Mouse (Mus musculus): ENCODE measurements at regions not wholly inside any gene's neighbourhood (a gene's known extent, or its start where the extent isn't known, plus 50 kb on each side); places are given as distances from the start of the nearest gene placed in this dataset.
A peak's percentile ranks its signal among the peaks of the same experiment; 100 is the strongest.

GRCm38 (mm10) chr15:85676156-85676555 lies 58.6 kb upstream of the Ppara start:
- Histone ChIP-seq H3K9ac (ENCODE audit: low read depth, low read length) (peak overlapping the region; percentile 1; the same call in 1 of the 2 replicates), H3K9me3 (ENCODE audit: control insufficient read depth, low read length) (no peaks in the 10 kb centered on the region), H3K27ac (ENCODE audit: low read depth, low read length) (peak overlapping the region; percentile 35; the same call in 1 of the 2 replicates), H3K27me3 (replicated peaks; ENCODE audit: control insufficient read depth, insufficient read depth, low read length) (no peaks in the 10 kb centered on the region), H3K36me3 (ENCODE audit: control insufficient read depth, insufficient read depth, low read length) (no peaks in the 10 kb centered on the region), H3K4me1 (ENCODE audit: control insufficient read depth, insufficient read depth, low read depth, low read length) (peaks cover 48% of the 10 kb centered on the region), H3K4me2 (ENCODE audit: low read length) (peak overlapping the region; percentile 80), H3K4me3 (ENCODE audit: low read length) (peak overlapping the region; percentile 34)
- 68% methylated on average over 3 of the region's 3 CpGs for WGBS
- ATAC-seq, result no peak

DNA sequence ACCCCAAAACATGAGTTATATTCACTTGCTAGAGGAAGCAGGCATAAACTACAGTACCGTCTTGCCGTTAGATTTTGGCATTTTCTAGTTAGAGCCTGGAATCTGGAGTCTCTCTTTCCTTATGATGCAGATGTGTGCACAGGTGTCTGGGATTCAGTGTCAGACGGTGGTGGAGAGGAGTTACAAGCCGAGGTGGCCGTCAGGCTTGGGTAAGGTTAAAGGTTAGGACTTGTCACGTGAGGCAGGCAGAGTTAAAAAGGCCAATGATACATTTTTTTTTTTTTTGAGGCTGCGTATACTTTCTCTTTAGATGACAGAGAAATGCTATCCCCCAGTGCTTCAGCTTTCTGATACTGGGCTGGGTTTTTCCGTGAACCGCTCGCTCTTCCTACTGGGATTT lies 57.9 kb upstream of the Ppara start:
- Histone ChIP-seq H3K4me1 (ENCODE audit: control insufficient read depth, insufficient read depth, low read depth, low read length) (peaks cover 51% of the 10 kb centered on the region), H3K36me3 (ENCODE audit: control insufficient read depth, insufficient read depth, low read length) (no peaks in the 10 kb centered on the region), H3K27me3 (replicated peaks; ENCODE audit: control insufficient read depth, insufficient read depth, low read length) (no peaks in the 10 kb centered on the region), H3K4me2 (ENCODE audit: low read length) (peak overlapping the region; percentile 80), H3K9ac (ENCODE audit: low read depth, low read length) (peak overlapping the region; percentile 53), H3K9me3 (ENCODE audit: control insufficient read depth, low read length) (no peaks in the 10 kb centered on the region), H3K27ac (ENCODE audit: low read depth, low read length) (peak overlapping the region; percentile 49), H3K4me3 (ENCODE audit: low read length) (peak overlapping the region; percentile 28)
- 60% methylated on average over 10 of the region's 10 CpGs for WGBS
- ATAC-seq, result no peak

GRCm38 (mm10) chr15:85677381-85677780 lies 57.4 kb upstream of the Ppara start:
- peak overlapping the region; percentile 80 for H3K4me2 ChIP-seq (ENCODE audit: low read length)
- no peaks in the 10 kb centered on the region for H3K27me3 ChIP-seq (replicated peaks; ENCODE audit: control insufficient read depth, insufficient read depth, low read length)
- no peaks in the 10 kb centered on the region for H3K36me3 ChIP-seq (ENCODE audit: control insufficient read depth, insufficient read depth, low read length)
- peak overlapping the region; percentile 53 for H3K9ac ChIP-seq (ENCODE audit: low read depth, low read length)
- no peaks in the 10 kb centered on the region for H3K9me3 ChIP-seq (ENCODE audit: control insufficient read depth, low read length)
- H3K4me1 ChIP-seq (ENCODE audit: control insufficient read depth, insufficient read depth, low read depth, low read length), result peaks cover 56% of the 10 kb centered on the region
- H3K27ac ChIP-seq (ENCODE audit: low read depth, low read length), result peak overlapping the region; percentile 92
- 56% methylated on average over 6 of the region's 6 CpGs for WGBS
- peak; percentile 0; the same call in 1 of the 2 replicates for ATAC-seq
- peak overlapping the region; percentile 28 for H3K4me3 ChIP-seq (ENCODE audit: low read length)

DNA sequence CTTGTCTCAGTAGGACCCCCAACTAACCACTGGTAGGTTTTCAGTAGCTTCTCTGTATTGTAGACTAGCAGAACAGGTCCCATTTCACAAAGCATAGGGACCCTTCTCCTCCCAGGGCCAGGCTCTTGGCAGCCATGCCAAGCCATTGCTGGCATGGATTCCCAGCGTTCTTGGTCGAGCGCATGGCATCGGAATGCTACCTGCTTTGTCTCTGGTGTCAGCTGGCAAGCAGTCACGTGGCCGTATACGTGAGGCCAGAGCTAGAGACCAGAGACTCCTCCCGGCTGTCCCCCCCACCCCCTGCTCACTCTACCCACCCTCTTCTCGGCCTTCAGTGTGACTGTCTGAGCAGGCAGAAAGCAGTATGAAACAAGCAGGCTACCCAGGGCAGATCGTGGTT lies 56.9 kb upstream of the Ppara start:
- peak overlapping the region; percentile 41 for H3K4me3 ChIP-seq (ENCODE audit: low read length)
- WGBS, result 32% methylated on average over 10 of the region's 10 CpGs
- ATAC-seq, result peak; percentile 68
- H3K4me1 ChIP-seq (ENCODE audit: control insufficient read depth, insufficient read depth, low read depth, low read length), result peaks cover 59% of the 10 kb centered on the region
- no peaks in the 10 kb centered on the region; the same call in 1 of the 2 replicates for H3K36me3 ChIP-seq (ENCODE audit: control insufficient read depth, insufficient read depth, low read length)
- peak overlapping the region; percentile 92 for H3K27ac ChIP-seq (ENCODE audit: low read depth, low read length)
- H3K4me2 ChIP-seq (ENCODE audit: low read length), result peak overlapping the region; percentile 80
- H3K9ac ChIP-seq (ENCODE audit: low read depth, low read length), result peak overlapping the region; percentile 65
- no peaks in the 10 kb centered on the region for H3K9me3 ChIP-seq (ENCODE audit: control insufficient read depth, low read length)
- H3K27me3 ChIP-seq (replicated peaks; ENCODE audit: control insufficient read depth, insufficient read depth, low read length), result no peaks in the 10 kb centered on the region

DNA sequence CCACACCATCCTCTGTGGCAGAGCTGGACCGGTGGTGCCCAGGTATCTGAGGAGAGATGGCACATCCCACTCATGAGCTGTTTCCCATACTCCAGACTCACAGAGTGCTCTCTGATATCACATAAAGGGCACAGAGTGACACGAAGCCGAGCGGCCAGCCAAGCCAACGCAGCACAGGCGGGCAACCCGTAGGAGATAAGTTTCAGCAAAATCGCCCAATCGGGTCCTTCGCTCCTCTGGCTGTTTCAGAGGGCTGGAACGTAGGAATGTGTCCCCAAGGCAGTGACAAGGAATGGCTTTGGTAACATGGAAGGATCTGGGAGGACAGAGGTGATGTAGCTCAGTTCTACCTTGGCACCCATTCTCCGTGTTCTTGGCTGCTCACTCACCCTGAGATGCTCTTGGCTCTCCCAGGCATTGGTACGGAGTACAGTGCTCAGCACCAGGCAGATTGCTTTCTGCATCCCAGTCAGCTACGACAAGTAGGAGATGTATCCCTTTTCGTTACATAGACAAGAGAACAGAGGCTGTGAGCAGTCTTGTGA lies 56.4 kb upstream of the Ppara start:
- Histone ChIP-seq H3K9ac (ENCODE audit: low read depth, low read length) (peak overlapping the region; percentile 65), H3K4me3 (ENCODE audit: low read length) (peak overlapping the region; percentile 41), H3K27me3 (replicated peaks; ENCODE audit: control insufficient read depth, insufficient read depth, low read length) (no peaks in the 10 kb centered on the region), H3K4me2 (ENCODE audit: low read length) (peak overlapping the region; percentile 80), H3K9me3 (ENCODE audit: control insufficient read depth, low read length) (no peaks in the 10 kb centered on the region), H3K36me3 (ENCODE audit: control insufficient read depth, insufficient read depth, low read length) (peaks cover 3% of the 10 kb centered on the region; the same call in 1 of the 2 replicates), H3K4me1 (ENCODE audit: control insufficient read depth, insufficient read depth, low read depth, low read length) (peaks cover 60% of the 10 kb centered on the region), H3K27ac (ENCODE audit: low read depth, low read length) (peak overlapping the region; percentile 92)
- peak; percentile 1; the same call in 1 of the 2 replicates for ATAC-seq
- WGBS, result 66% methylated on average over 15 of the region's 15 CpGs

DNA sequence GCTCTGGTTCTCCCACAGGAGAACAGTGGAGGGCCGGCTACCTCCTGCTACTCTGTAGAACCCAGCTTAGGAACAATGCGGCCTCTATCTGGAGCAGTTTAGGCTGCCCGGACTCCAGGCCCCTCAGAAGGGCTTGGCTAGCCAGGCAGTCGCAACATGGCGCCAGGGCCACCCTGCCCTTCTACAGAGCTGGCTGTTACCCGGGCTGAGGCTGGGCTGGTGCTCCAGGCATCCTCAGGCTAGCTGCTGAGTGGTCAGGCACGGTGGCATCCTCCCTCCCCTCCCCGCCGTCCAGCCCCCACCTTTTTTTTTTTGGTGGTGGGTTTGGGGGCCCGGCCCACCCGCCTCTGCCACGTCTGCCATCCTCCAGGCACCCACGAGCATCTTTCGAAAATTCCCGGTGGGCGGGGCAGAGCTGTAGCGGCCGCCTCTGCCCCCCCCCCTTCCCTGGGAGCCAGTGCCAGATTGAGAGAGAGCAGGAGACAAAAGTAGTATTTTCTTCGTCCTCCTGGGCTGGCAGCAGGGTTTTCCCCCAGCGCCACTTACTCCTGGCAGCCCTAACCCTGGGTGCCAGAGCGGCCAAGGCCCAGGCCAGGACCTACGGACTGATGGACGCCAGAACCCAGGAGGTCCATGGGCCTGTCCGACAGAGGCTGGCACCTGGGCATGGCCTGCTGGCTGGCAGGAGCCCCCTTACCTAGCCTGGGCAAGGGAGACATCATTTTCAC lies 55.6 kb upstream of the Ppara start:
- H3K27me3 ChIP-seq (replicated peaks; ENCODE audit: control insufficient read depth, insufficient read depth, low read length), result no peaks in the 10 kb centered on the region
- H3K4me2 ChIP-seq (ENCODE audit: low read length), result peak overlapping the region; percentile 80
- peak overlapping the region; percentile 65 for H3K9ac ChIP-seq (ENCODE audit: low read depth, low read length)
- peak; percentile 81 for ATAC-seq
- peak overlapping the region; percentile 41 for H3K4me3 ChIP-seq (ENCODE audit: low read length)
- H3K36me3 ChIP-seq (ENCODE audit: control insufficient read depth, insufficient read depth, low read length), result peaks cover 8% of the 10 kb centered on the region; the same call in 1 of the 2 replicates
- H3K27ac ChIP-seq (ENCODE audit: low read depth, low read length), result peak overlapping the region; percentile 92
- H3K9me3 ChIP-seq (ENCODE audit: control insufficient read depth, low read length), result no peaks in the 10 kb centered on the region
- 57% methylated on average over 20 of the region's 24 CpGs for WGBS
- peaks cover 58% of the 10 kb centered on the region for H3K4me1 ChIP-seq (ENCODE audit: control insufficient read depth, insufficient read depth, low read depth, low read length)

DNA sequence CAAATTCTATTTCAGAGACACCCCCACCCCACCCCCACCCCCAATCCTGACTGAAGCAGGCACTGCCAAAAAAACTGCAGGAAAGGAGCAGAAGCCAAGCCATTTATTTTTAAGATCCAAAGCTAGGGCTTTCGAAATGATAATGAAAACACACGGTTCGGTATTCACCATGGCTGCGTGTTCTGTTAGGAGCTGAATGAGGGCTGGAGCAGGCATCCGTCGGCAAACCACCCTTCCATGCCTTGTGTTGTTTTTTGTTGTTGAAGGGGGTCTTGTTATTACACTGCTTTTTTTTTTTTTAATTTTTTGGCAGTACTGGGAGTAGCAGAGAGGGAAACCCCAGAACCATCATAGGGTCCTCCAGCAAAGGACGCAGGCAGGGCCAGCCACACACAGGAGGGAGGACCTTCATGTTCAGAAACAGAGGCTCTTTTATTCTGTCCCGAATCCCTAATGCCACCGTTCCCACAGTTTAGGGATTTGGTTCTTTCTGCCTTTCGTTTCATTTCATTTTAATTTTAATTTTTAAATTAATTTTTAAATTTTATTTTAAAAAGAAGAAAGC lies 54.8 kb upstream of the Ppara start:
- Histone ChIP-seq H3K27ac (ENCODE audit: low read depth, low read length) (peak overlapping the region; percentile 92), H3K9me3 (ENCODE audit: control insufficient read depth, low read length) (no peaks in the 10 kb centered on the region), H3K27me3 (replicated peaks; ENCODE audit: control insufficient read depth, insufficient read depth, low read length) (no peaks in the 10 kb centered on the region), H3K9ac (ENCODE audit: low read depth, low read length) (peak overlapping the region; percentile 65), H3K4me1 (ENCODE audit: control insufficient read depth, insufficient read depth, low read depth, low read length) (peaks cover 55% of the 10 kb centered on the region), H3K4me3 (ENCODE audit: low read length) (peak overlapping the region; percentile 41), H3K4me2 (ENCODE audit: low read length) (peak overlapping the region; percentile 80), H3K36me3 (ENCODE audit: control insufficient read depth, insufficient read depth, low read length) (peaks cover 14% of the 10 kb centered on the region)
- 37% methylated on average over 10 of the region's 10 CpGs for WGBS
- ATAC-seq, result no peak

DNA sequence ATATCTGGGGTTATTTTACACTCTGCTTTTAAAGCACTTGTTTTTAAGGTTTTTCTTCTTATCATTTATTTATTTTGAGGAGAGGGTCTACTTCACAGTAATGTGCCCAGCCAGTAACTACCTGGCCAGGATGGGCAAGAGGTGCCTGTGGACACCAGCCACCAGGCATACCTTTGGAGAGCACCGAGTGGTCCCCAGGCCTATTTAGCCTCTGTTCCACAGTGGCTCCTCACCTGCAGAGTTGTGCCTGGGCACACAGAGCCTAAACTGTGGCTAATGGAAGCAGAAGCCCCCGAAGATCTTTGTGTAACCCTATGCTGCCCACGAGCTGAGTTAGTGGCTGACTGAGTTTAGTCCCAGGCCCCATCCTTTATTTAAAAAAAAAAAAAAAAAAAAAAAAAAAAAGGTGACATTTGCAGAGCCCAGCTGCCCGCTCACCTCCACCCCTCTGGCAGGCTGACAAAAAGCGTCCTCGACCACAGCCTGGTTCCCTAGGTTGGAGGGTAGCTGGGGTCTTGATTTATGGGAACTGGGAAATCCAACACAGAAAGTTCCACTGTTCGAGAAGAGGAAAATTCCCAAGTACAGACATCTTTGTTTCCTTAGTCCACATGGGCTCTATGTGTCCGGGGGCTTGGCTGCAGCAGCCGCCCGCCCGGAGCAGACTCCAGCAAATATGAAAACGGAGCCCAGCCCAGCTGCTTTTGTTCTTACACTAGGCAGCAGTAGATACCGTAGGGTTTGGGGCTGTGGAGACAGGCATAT lies 54.1 kb upstream of the Ppara start:
- Histone ChIP-seq H3K9me3 (ENCODE audit: control insufficient read depth, low read length) (no peaks in the 10 kb centered on the region), H3K4me1 (ENCODE audit: control insufficient read depth, insufficient read depth, low read depth, low read length) (peaks cover 55% of the 10 kb centered on the region), H3K4me2 (ENCODE audit: low read length) (peak overlapping the region; percentile 80), H3K36me3 (ENCODE audit: control insufficient read depth, insufficient read depth, low read length) (peaks cover 14% of the 10 kb centered on the region), H3K27me3 (replicated peaks; ENCODE audit: control insufficient read depth, insufficient read depth, low read length) (no peaks in the 10 kb centered on the region), H3K27ac (ENCODE audit: low read depth, low read length) (peak overlapping the region; percentile 92), H3K4me3 (ENCODE audit: low read length) (peak overlapping the region; percentile 36), H3K9ac (ENCODE audit: low read depth, low read length) (peak overlapping the region; percentile 62)
- WGBS, result 24% methylated on average over 13 of the region's 13 CpGs
- no peak for ATAC-seq

All from hindbrain, embryonic 16.5 days (tissue).